Mouse (Mus musculus) liver, adult 2 months (tissue): Measurements from ENCODE around the gene Gm37240.

Experiments
- CTCF ChIP-seq: fragments of 200-500 bp; IDR thresholded peaks from 2 replicates; pipeline ENCODE4 v1.5.1; 2011; ENCODE audit warnings: low read depth, low read length, control low read depth
- POLR2A ChIP-seq: fragments of 200-500 bp; IDR thresholded peaks from 2 replicates; pipeline ENCODE4 v1.6.1; 2011; ENCODE audit warnings: low read length, control low read depth; ENCODE audit not compliant: insufficient read depth; ENCODE audit errors: extremely low read depth

DNA sequence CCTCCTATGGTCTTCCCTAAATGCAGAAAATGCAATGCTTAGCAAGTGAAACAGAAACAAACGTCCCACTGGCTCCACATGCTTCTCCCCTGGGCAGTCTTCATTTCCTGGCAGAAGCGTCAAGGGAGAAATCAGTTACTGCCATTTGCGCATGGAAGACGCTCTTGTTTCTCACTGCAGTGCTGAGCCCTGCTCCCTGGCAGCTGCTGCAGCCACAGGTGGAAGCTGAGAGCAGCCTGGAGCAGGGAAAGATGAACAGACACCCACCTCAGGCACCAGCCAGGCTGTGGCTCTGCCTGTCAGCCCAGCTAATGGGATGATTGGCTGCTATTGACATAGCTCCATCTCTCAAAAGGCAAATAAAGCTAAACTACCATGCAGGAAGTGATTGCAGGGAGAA, 578.6 kb downstream of the Gm37240 start:
- TF ChIP-seq POLR2A (no peak), CTCF (no peak)
